Mouse (Mus musculus) lung, embryonic 14.5 days (tissue): ENCODE measurements at regions not wholly inside any gene's neighbourhood (a gene's known extent, or its start where the extent isn't known, plus 50 kb on each side); places are given as distances from the start of the nearest gene placed in this dataset.

Source experiments
- ATAC-seq: fragments of 200-750 bp; cut with Nextera tagmentation; 2 replicates; pipeline ENCODE4 v1.8.0; 2017; ENCODE audit warnings: mild to moderate bottlenecking, moderate TSS enrichment, moderate library complexity; ENCODE audit not compliant: insufficient read depth
- DNase-seq: peaks from one replicate; pipeline ENCODE4 v3.0.0-alpha.2; 2015
- H3K27ac ChIP-seq: fragments of 300-500 bp; sonication (generic); 2 replicates; pipeline ENCODE4 v1.5.1; 2014; ENCODE audit warnings: low read depth, mild to moderate bottlenecking, moderate library complexity
- H3K27me3 ChIP-seq: fragments of 300-500 bp; sonication (generic); 2 replicates; pipeline ENCODE4 v1.6.1; 2014; ENCODE audit warnings: low read length, control low read depth; ENCODE audit not compliant: insufficient read depth
- H3K36me3 ChIP-seq: fragments of 300-500 bp; sonication (generic); 2 replicates; pipeline ENCODE4 v1.6.1; 2014; ENCODE audit warnings: control low read depth; ENCODE audit not compliant: insufficient read depth
- H3K4me1 ChIP-seq: fragments of 300-500 bp; sonication (generic); 2 replicates; pipeline ENCODE4 v1.6.1; 2014; ENCODE audit warnings: antibody characterized with exemption, control low read depth; ENCODE audit not compliant: insufficient read depth
- H3K4me2 ChIP-seq: fragments of 300-500 bp; sonication (generic); 2 replicates; pipeline ENCODE4 v1.6.1; 2014; ENCODE audit warnings: mild to moderate bottlenecking
- H3K4me3 ChIP-seq: fragments of 300-500 bp; sonication (generic); 2 replicates; pipeline ENCODE4 v1.5.1; 2014; ENCODE audit warnings: low read depth, low read length
- H3K9ac ChIP-seq: fragments of 300-500 bp; sonication (generic); 2 replicates; pipeline ENCODE4 v1.6.1; 2014
- H3K9me3 ChIP-seq: fragments of 300-500 bp; sonication (generic); 2 replicates; pipeline ENCODE4 v1.6.1; 2016; ENCODE audit warnings: low read depth, low read length, control low read depth
- CTCF ChIP-seq: IDR thresholded peaks from 2 replicates; pipeline ENCODE4 v1.5.1; 2016; ENCODE audit warnings: antibody characterized with exemption, low read depth
- WGBS: fragments of 180-500 bp; shearing (Covaris S2); extraction: QIAGEN DNeasy Blood & Tissue Kit; methylation state at CpG from one replicate; pipeline ENCODE4 v1.1.7; 2014; 5-methylcytosine and 5-hydroxymethylcytosine counted together

DNA sequence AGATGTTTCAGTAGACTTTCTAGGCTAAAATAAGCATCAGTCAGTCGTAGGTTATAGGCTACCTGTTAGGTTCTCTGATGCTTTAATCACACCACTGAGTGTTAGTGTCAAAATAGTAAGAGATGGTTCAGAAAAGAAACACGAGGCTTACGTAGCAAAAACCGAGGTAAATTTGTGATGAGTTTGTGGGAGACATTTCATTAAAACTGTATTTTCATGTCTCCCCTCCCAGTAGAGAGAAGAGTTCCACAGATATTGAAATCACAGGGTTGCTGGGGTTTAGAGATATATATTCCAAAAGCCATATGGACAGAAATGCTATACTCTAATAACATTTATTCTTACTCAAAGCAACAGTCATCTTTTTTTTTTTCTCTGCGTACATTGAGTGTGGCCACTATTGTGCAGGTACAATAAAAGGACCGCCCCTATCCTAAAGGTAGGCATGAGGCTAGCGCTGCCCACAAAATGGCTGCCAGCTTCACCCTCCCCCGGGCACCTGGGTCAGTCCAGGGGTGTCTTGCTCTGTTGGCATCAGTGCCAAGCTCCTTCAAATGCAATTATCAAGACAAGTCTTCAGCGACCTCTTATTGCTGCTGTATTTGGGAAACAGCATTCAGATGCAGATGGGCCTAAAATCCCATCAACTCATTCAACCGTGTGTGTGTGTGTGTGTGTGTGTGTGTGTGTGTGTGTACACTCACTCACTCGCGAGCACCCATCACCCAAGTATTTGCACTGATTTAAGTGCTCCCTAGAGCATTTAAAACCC is 147.4 kb upstream of the Lef1 start:
- DNase-seq (no peak), ATAC-seq (no peak)
- Histone ChIP-seq H3K4me1 (no peaks in the 10 kb centered on the region; the same call in 1 of the 2 replicates), H3K27ac (no peak overlapping the region), H3K4me2 (no peak overlapping the region; the same call in 1 of the 2 replicates), H3K9me3 (no peaks in the 10 kb centered on the region), H3K36me3 (no peaks in the 10 kb centered on the region), H3K27me3 (no peaks in the 10 kb centered on the region), H3K4me3 (no peak overlapping the region), H3K9ac (no peak overlapping the region)
- TF ChIP-seq CTCF: no peak
- 66% methylated on average over 12 of the region's 12 CpGs for WGBS

DNA sequence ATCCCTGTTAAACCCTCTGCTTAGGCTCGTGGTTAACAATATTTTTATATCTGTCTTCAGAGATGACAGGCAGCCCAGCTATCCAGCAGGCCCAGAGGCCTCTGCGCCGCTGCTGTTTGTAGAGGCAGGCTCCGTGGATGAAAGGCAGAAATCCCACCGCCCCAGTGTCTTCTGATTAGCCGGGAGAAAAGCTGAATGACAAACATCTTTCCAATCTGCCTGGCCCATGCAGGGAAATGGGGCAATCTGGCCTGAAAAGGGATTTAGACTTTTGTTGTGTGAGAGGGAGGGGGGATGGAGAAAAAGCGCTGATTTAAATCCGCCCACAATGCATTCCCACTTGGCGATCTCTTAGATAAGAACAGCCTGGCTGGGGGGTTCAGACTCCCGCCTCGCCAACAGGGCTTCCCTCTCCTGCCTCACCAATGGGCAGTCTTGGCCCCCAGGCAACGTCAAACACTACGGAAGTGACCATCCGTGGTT is 148.1 kb upstream of the Lef1 start:
- no peak for TF ChIP-seq CTCF
- Histone ChIP-seq H3K27me3 (no peaks in the 10 kb centered on the region), H3K36me3 (no peaks in the 10 kb centered on the region), H3K4me3 (no peak overlapping the region), H3K9ac (0 out of 2 replicates have a peak overlapping the region, but pooled peaks have one; percentile 10), H3K4me1 (no peaks in the 10 kb centered on the region; the same call in 1 of the 2 replicates), H3K4me2 (peak overlapping the region; percentile 25; the same call in 1 of the 2 replicates), H3K27ac (no peak overlapping the region), H3K9me3 (no peaks in the 10 kb centered on the region)
- DNase-seq: no peak
- ATAC-seq: no peak
- WGBS: 19% methylated on average over 14 of the region's 14 CpGs

DNA sequence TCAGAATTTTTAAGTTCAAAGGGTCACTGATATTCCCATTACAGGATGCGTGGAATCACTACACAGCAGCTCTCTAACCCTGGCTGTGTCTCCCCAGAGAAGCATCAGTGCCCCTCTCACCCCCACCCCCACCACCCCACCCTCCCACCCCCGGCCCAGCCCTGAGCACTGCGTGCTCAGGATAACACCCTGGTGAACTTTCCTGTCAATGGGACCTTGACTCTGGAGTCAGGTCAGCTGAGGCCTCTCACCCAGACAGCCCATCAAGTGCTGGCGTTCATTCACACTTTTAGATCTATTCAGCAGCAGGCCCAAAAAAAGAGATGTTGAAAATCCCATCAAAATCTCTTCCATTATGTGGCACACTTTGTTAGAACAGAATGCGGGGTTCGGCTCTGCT is 148.6 kb upstream of the Lef1 start:
- H3K36me3 ChIP-seq: no peaks in the 10 kb centered on the region
- 45% methylated on average over 6 of the region's 6 CpGs for WGBS
- TF ChIP-seq CTCF: no peak
- no peak for ATAC-seq
- H3K27ac ChIP-seq: no peak overlapping the region
- H3K4me1 ChIP-seq: no peaks in the 10 kb centered on the region; the same call in 1 of the 2 replicates
- no peak overlapping the region for H3K4me3 ChIP-seq
- no peak for DNase-seq
- no peaks in the 10 kb centered on the region for H3K9me3 ChIP-seq
- no peak overlapping the region for H3K4me2 ChIP-seq
- no peaks in the 10 kb centered on the region for H3K27me3 ChIP-seq
- no peak overlapping the region for H3K9ac ChIP-seq

DNA sequence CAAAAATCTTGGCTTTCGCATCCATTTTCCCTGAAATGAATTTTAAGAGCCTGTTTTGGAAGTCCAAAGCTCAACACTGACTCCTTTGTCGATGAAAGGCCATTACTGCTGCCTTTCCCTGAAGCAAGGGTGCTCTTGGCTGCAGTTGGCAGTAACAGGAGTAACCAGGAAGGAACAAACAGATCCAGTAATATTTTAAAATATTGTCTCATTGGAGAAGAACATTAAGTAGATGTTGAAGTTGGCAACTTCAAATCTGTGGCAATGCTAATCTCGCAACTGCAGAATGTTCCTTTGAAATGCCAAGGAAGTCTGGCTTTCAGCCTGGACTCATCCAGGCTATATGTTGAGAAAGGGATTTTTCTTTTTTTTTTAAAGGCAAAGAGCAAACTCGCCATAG is 154.3 kb upstream of the Lef1 start:
- DNase-seq (peak; percentile 45), ATAC-seq (no peak)
- H3K27me3 ChIP-seq: no peaks in the 10 kb centered on the region
- H3K27ac ChIP-seq: no peak overlapping the region
- 70% methylated on average over 4 of the region's 4 CpGs for WGBS
- H3K9me3 ChIP-seq: peaks cover 10% of the 10 kb centered on the region; the same call in 1 of the 2 replicates
- H3K4me2 ChIP-seq: no peak overlapping the region
- no peak overlapping the region for H3K4me3 ChIP-seq
- no peak overlapping the region for H3K9ac ChIP-seq
- TF ChIP-seq CTCF: 0 out of 2 replicates have a peak, but pooled peaks have one; percentile 1
- no peaks in the 10 kb centered on the region for H3K4me1 ChIP-seq
- H3K36me3 ChIP-seq: no peaks in the 10 kb centered on the region

DNA sequence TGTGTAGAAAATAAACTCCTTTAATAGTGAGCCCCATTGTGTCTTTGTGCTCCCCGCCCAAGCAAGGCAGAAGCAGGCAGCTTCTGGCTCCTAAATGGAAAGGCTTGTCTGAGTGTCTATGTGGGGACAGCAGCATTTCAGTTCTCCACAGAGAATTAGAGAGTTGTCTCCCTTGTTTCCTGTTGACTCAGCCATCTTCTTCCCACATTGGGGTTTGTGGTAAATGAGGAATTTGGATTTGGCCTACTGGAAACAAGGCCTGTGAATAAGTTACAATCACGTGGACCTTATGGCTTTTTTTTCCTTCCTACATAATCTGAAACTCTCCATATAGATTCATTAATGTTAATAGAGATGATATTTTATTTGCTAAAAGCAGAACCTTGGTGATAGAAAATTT is 158.9 kb upstream of the Lef1 start:
- Histone ChIP-seq H3K4me1 (0 out of 2 replicates have a peak, but pooled peaks cover 4% of the 10 kb centered on the region), H3K27me3 (no peaks in the 10 kb centered on the region), H3K9ac (no peak overlapping the region), H3K4me2 (no peak overlapping the region), H3K9me3 (peaks cover 10% of the 10 kb centered on the region; the same call in 1 of the 2 replicates), H3K27ac (no peak overlapping the region), H3K36me3 (no peaks in the 10 kb centered on the region), H3K4me3 (no peak overlapping the region)
- DNase-seq (no peak), ATAC-seq (no peak)
- no peak for TF ChIP-seq CTCF
- WGBS: 58% methylated on average over 2 of the region's 2 CpGs

DNA sequence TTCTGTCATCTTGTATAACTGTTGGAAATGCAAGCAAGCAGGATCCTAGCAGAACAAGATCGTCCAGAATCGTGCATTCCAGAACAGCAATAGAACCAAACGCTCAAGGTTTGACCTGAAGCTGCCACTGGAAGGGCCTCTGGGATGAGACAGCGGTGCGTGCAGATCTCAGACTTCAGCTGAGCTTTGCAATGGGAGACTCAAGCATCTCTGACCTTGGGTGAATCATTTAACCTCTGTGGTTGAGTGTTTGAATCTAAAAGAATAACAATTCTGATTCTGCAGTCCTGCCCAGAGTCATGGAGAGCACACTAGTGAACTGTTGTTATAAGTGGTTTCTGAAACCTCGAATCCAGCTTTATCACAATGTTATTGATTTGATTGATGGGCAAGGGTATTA is 159.4 kb upstream of the Lef1 start:
- H3K4me2 ChIP-seq: no peak overlapping the region
- no peak overlapping the region for H3K9ac ChIP-seq
- no peaks in the 10 kb centered on the region for H3K36me3 ChIP-seq
- H3K4me3 ChIP-seq: no peak overlapping the region
- DNase-seq: no peak
- H3K27me3 ChIP-seq: no peaks in the 10 kb centered on the region
- H3K9me3 ChIP-seq: peaks cover 10% of the 10 kb centered on the region; the same call in 1 of the 2 replicates
- no peak for ATAC-seq
- 31% methylated on average over 6 of the region's 6 CpGs for WGBS
- TF ChIP-seq CTCF: no peak
- H3K27ac ChIP-seq: no peak overlapping the region
- H3K4me1 ChIP-seq: peaks cover 5% of the 10 kb centered on the region; the same call in 1 of the 2 replicates

DNA sequence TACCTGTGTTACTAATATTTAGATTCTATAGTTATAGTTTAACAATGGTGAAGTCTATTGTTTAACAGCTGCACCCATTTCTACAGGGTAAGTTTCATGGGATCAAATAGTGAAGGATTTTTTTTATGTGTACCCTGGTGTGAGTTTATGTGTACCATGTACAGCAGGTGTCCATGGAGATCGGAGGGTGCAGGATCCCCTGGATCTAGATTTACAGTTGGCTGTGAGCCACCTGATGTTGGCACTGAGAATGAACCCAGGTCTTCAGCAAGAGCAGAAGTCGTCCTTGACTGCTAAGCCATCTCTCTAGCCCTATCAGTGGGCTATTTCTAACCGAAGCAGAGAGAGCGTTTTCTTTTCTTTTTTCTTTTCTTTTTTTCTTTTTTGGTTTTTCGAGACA is 162.4 kb upstream of the Lef1 start:
- TF ChIP-seq CTCF: no peak
- Histone ChIP-seq H3K36me3 (no peaks in the 10 kb centered on the region), H3K9ac (no peak overlapping the region), H3K4me1 (peaks cover 10% of the 10 kb centered on the region), H3K27me3 (no peaks in the 10 kb centered on the region), H3K4me3 (no peak overlapping the region), H3K9me3 (no peaks in the 10 kb centered on the region), H3K27ac (no peak overlapping the region), H3K4me2 (no peak overlapping the region)
- WGBS: 85% methylated on average over 5 of the region's 5 CpGs
- no peak for DNase-seq
- no peak for ATAC-seq
